Mouse (Mus musculus): ENCODE results near the gene Zfp575.
"Not testable (repeated sequence)": the region's sequence is repeated elsewhere in the genome, so short reads cannot be mapped to it uniquely, and the experiment has no call there.

Zfp575 gene

GRCm38 (mm10) chr7:24587330-24588105 lies at the start of gene Zfp575, which contains the start of gene Ethe1:
Gene Zfp575 (minus strand): TSS chr7:24587641.
Gene Ethe1 (plus strand): TSS chr7:24587543.
- DNase-seq (ENCODE audit: low spot score in 2 of 2): peak; percentile 74 to 75

- no peak for DNase-seq (ENCODE audit: low spot score in 2 of 2)
Observed at GRCm38 (mm10) chr7:24637046-24637445, 49.6 kb upstream of the Zfp575 start.

GRCm38 (mm10) chr7:24636264-24636663 lies 48.8 kb upstream of the Zfp575 start, which contains the start of gene Lypd3:
Gene Lypd3 (plus strand): TSS chr7:24636550.
- no peak for DNase-seq (ENCODE audit: low spot score in 2 of 2)

- DNase-seq (ENCODE audit: low spot score in 2 of 2): no peak
Observed at GRCm38 (mm10) chr7:24630116-24630880, 42.9 kb upstream of the Zfp575 start.

GRCm38 (mm10) chr7:24629672-24630071 lies 42.2 kb upstream of the Zfp575 start:
- DNase-seq (ENCODE audit: low spot score in 2 of 2): no peak

GRCm38 (mm10) chr7:24628685-24629610 lies 41.5 kb upstream of the Zfp575 start:
- DNase-seq (ENCODE audit: low spot score in 2 of 2): no peak

- DNase-seq (ENCODE audit: low spot score in 2 of 2): no peak
Observed at GRCm38 (mm10) chr7:24622967-24623366, 35.5 kb upstream of the Zfp575 start.

- no peak for DNase-seq (ENCODE audit: low spot score in 2 of 2)
Observed at GRCm38 (mm10) chr7:24621193-24621592, 33.8 kb upstream of the Zfp575 start.

GRCm38 (mm10) chr7:24619671-24620397 lies 32.4 kb upstream of the Zfp575 start:
- DNase-seq (ENCODE audit: low spot score in 2 of 2): no peak

GRCm38 (mm10) chr7:24618374-24618773 lies 30.9 kb upstream of the Zfp575 start:
- not testable (repeated sequence) for DNase-seq (ENCODE audit: low spot score in 2 of 2)

- no peak for DNase-seq (ENCODE audit: low spot score in 2 of 2)
Observed at GRCm38 (mm10) chr7:24617763-24618162, 30.3 kb upstream of the Zfp575 start.

GRCm38 (mm10) chr7:24614816-24615215 lies 27.4 kb upstream of the Zfp575 start:
- no peak for DNase-seq (ENCODE audit: low spot score in 2 of 2)

- no peak for DNase-seq (ENCODE audit: low spot score in 2 of 2)
Observed at GRCm38 (mm10) chr7:24612308-24612910, 25.0 kb upstream of the Zfp575 start.

- no peak for DNase-seq (ENCODE audit: low spot score in 2 of 2)
Observed at GRCm38 (mm10) chr7:24611709-24612108, 24.3 kb upstream of the Zfp575 start.

GRCm38 (mm10) chr7:24610879-24611494 lies 23.5 kb upstream of the Zfp575 start:
- DNase-seq (ENCODE audit: low spot score in 2 of 2): no peak

- DNase-seq (ENCODE audit: low spot score in 2 of 2): no peak
Observed at GRCm38 (mm10) chr7:24610144-24610878, 22.9 kb upstream of the Zfp575 start, which contains the start of gene Phldb3. Gene Phldb3 (plus strand): TSS chr7:24610763.

GRCm38 (mm10) chr7:24608561-24608960 lies 21.1 kb upstream of the Zfp575 start:
- no peak for DNase-seq (ENCODE audit: low spot score in 2 of 2)

- no peak for DNase-seq (ENCODE audit: low spot score in 2 of 2)
Observed at GRCm38 (mm10) chr7:24608017-24608416, 20.6 kb upstream of the Zfp575 start.

- DNase-seq (ENCODE audit: low spot score in 2 of 2): no peak
Observed at GRCm38 (mm10) chr7:24606046-24606445, 18.6 kb upstream of the Zfp575 start.

All from right cerebral cortex, postnatal 36 days (tissue).